ENCODE assay signal across 14 mouse cellular contexts in the genomic region with DNA sequence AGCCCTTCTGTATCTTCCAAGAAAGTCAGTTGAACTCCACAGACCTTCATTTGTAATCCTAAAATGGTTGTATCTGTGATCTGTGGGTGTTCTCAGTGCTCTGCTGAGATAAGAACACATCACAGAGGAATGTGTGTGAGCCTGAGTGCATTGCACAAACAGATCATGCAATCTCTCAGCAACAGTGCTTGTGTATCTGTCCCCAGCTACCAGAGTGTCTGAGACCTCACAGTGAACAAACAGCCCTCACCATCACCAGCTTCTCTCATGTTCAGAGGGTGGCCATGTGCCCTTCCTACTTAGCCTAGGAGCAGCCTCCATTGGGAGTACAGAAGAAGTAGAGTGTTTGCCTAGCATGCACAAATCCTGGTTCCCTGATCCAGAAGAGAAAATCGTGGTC.
"Had no signal": no experiment of that assay in that cellular context is flagged by ENCODE, and none has a peak within 500 bp of the region (broad histone marks: within the 10 kb centered on the region; RNA-seq: fewer than 3 reads in every experiment).

No protein-coding gene starts in this region.

- ATAC-seq: lung, postnatal 0 days had no signal

- H3K36me3 ChIP-seq: neural tube, embryonic 12.5 days; neural tube, embryonic 15.5 days had no signal

- H3K9me3 ChIP-seq: megakaryocyte, embryonic 14.5 days; neural tube, embryonic 12.5 days; neural tube, embryonic 15.5 days had no signal

- H3K4me3 ChIP-seq: layer of hippocampus, adult 2 months; megakaryocyte, embryonic 14.5 days; neural tube, embryonic 12.5 days; neural tube, embryonic 15.5 days had no signal

- H3K4me2 ChIP-seq: lung, embryonic 14.5 days; midbrain, embryonic 11.5 days; neural tube, embryonic 12.5 days; neural tube, embryonic 15.5 days had no signal

- H3K4me1 ChIP-seq: neural tube, embryonic 12.5 days; neural tube, embryonic 15.5 days had no signal

- H3K27ac ChIP-seq: kidney, postnatal 0 days; layer of hippocampus, adult 2 months; macrophage; neural tube, embryonic 12.5 days; stomach, postnatal 0 days had no signal

- H3K27me3 ChIP-seq: neural tube, embryonic 12.5 days; neural tube, embryonic 15.5 days had no signal

- DNase-seq: kidney, postnatal 25 days; lung, embryonic 14.5 days; right cerebral cortex, postnatal 4 days; thymus, adult 2 months; thymus, postnatal 25 days had no signal

- H3K9ac ChIP-seq: lung, embryonic 14.5 days; neural tube, embryonic 12.5 days; neural tube, embryonic 15.5 days had no signal
